ENCODE assay signal across 9 mouse cellular contexts in genomic region chr6:116072746-116073261, GRCm38 (mm10).
A peak's percentile ranks its signal among the peaks of the same experiment; 100 is the strongest.
DNase-seq lines count a peak whose midpoint lies in the region; ATAC-seq and TF ChIP-seq lines count a peak whose summit lies in the region.
"Had no signal": no experiment of that assay in that cellular context is flagged by ENCODE, and none has a peak within 500 bp of the region (broad histone marks: within the 10 kb centered on the region; RNA-seq: fewer than 3 reads in every experiment).

No protein-coding gene starts in this region.

- H3K4me2 ChIP-seq in hindbrain, embryonic 14.5 days (replicated peaks), result no peak overlapping the region
- H3K4me2 ChIP-seq in lung, postnatal 0 days (replicated peaks; ENCODE audit: low read depth, low read length), result peak overlapping the region; percentile 38
- H3K4me2 ChIP-seq: midbrain, embryonic 12.5 days had no signal

- no peak overlapping the region for H3K9ac ChIP-seq in hindbrain, embryonic 14.5 days
- H3K9ac ChIP-seq in lung, postnatal 0 days (replicated peaks; ENCODE audit: low read depth), result no peak overlapping the region
- H3K9ac ChIP-seq: midbrain, embryonic 12.5 days had no signal

- no peak for DNase-seq in left cerebral cortex, adult 2 months (ENCODE audit: extremely low spot score in 1 of 2, low spot score in 2 of 2)
- no peak for DNase-seq in left cerebral cortex, postnatal 10 days (ENCODE audit: extremely low spot score in 1 of 2, low spot score in 2 of 2)
- DNase-seq in fat pad, adult 2 months (ENCODE audit: extremely low read depth, low read depth, low spot score), result peak; percentile 64
- no peak for DNase-seq in hindbrain, embryonic 14.5 days (ENCODE audit: low spot score)
- DNase-seq in lung, postnatal 0 days (ENCODE audit: low spot score), result peak; percentile 68
- no peak for DNase-seq in spleen, postnatal 36 days (ENCODE audit: low spot score in 2 of 2)

- no peak for TF ChIP-seq EP300 in lung, postnatal 0 days (IDR thresholded peaks at IDR 0.05)

- H3K27ac ChIP-seq in left cerebral cortex, adult 2 months, result peak overlapping the region; percentile 41; the same call in 1 of the 2 replicates
- peak overlapping the region; percentile 51 for H3K27ac ChIP-seq in hindbrain, embryonic 14.5 days
- peak overlapping the region; percentile 43 for H3K27ac ChIP-seq in lung, postnatal 0 days (ENCODE audit: low read length)
- peak overlapping the region; percentile 12; the same call in 1 of the 2 replicates for H3K27ac ChIP-seq in small intestine, adult 2 months (ENCODE audit: insufficient read depth, low read depth, low read length)
- H3K27ac ChIP-seq: midbrain, embryonic 12.5 days had no signal

- H3K4me3 ChIP-seq in left cerebral cortex, adult 2 months, result 0 out of 2 replicates have a peak overlapping the region, but pooled peaks have one; percentile 9
- no peak overlapping the region for H3K4me3 ChIP-seq in hindbrain, embryonic 14.5 days (replicated peaks; ENCODE audit: low read length)
- H3K4me3 ChIP-seq in lung, postnatal 0 days (ENCODE audit: low read depth, low read length), result 0 out of 2 replicates have a peak overlapping the region, but pooled peaks have one; percentile 6
- no peak overlapping the region for H3K4me3 ChIP-seq in small intestine, adult 2 months (ENCODE audit: low read depth, low read length)
- H3K4me3 ChIP-seq: midbrain, embryonic 12.5 days had no signal

- peaks cover 7% of the 10 kb centered on the region for H3K4me1 ChIP-seq in hindbrain, embryonic 14.5 days (replicated peaks; ENCODE audit: control insufficient read depth, insufficient read depth, low read length)
- peaks cover 6% of the 10 kb centered on the region; the same call in 1 of the 2 replicates for H3K4me1 ChIP-seq in lung, postnatal 0 days (ENCODE audit: insufficient read depth, low read depth, low read length)
- peaks cover 14% of the 10 kb centered on the region; the same call in 1 of the 2 replicates for H3K4me1 ChIP-seq in small intestine, adult 2 months (ENCODE audit: control insufficient read depth, insufficient read depth, insufficient read length, low read length)

- WGBS in hindbrain, embryonic 14.5 days, result 62% methylated on average over 8 of the region's 8 CpGs
- WGBS in lung, postnatal 0 days, result 37% methylated on average over 8 of the region's 8 CpGs
- WGBS in small intestine, adult 2 months, result 77% methylated on average over 8 of the region's 8 CpGs

- no peaks in the 10 kb centered on the region for H3K36me3 ChIP-seq in hindbrain, embryonic 14.5 days (replicated peaks; ENCODE audit: control insufficient read depth, insufficient read depth)
- H3K36me3 ChIP-seq in lung, postnatal 0 days (ENCODE audit: insufficient read depth, low read length), result no peaks in the 10 kb centered on the region
- H3K36me3 ChIP-seq in small intestine, adult 2 months (ENCODE audit: control insufficient read depth, insufficient read depth, low read length), result no peaks in the 10 kb centered on the region
- H3K36me3 ChIP-seq: midbrain, embryonic 12.5 days had no signal

- no peak for TF ChIP-seq CTCF in left cerebral cortex, adult 2 months (IDR thresholded peaks at IDR 0.05)
- TF ChIP-seq CTCF in lung, postnatal 0 days (IDR thresholded peaks at IDR 0.05), result no peak
- no peak for TF ChIP-seq CTCF in small intestine, adult 2 months (IDR thresholded peaks at IDR 0.05; ENCODE audit: extremely low read depth, insufficient read length, insufficient replicate concordance, low read depth, low read length)

- intact Hi-C loops in left cerebral cortex, adult 2 months (cut with DNase I), result no loop called here
- intact Hi-C loops in left cerebral cortex, postnatal 10 days (cut with DNase I), result no loop called here

- no peaks in the 10 kb centered on the region for H3K27me3 ChIP-seq in hindbrain, embryonic 14.5 days (ENCODE audit: control insufficient read depth, insufficient read depth, low read length)
- H3K27me3 ChIP-seq in lung, postnatal 0 days (replicated peaks; ENCODE audit: insufficient read depth, low read length), result no peaks in the 10 kb centered on the region
- H3K27me3 ChIP-seq in small intestine, adult 2 months (ENCODE audit: control insufficient read depth, insufficient read depth, low read length), result no peaks in the 10 kb centered on the region
- H3K27me3 ChIP-seq: midbrain, embryonic 12.5 days had no signal

- no peaks in the 10 kb centered on the region for H3K9me3 ChIP-seq in hindbrain, embryonic 14.5 days (ENCODE audit: control insufficient read depth, low read length)
- H3K9me3 ChIP-seq in lung, postnatal 0 days (ENCODE audit: low read length), result no peaks in the 10 kb centered on the region
- H3K9me3 ChIP-seq: midbrain, embryonic 12.5 days had no signal

- no peak for TF ChIP-seq POLR2A in small intestine, adult 2 months (IDR thresholded peaks at IDR 0.05; ENCODE audit: low read depth, low read length)

- no peak for ATAC-seq in hindbrain, embryonic 14.5 days (ENCODE audit: low FRiP score)
- peak; percentile 80 for ATAC-seq in lung, postnatal 0 days
- no peak for ATAC-seq in frontal cortex, adult (ENCODE audit: low TSS enrichment)

Comparison
In these comparisons a context has a peak if more than half of its experiments do, and no peak if none do; other contexts are left out.
1. DNase-seq: peak in fat pad, adult 2 months (single experiment) and lung, postnatal 0 days (single experiment); none in left cerebral cortex, adult 2 months (0 of 2), left cerebral cortex, postnatal 10 days (0 of 2), hindbrain, embryonic 14.5 days (single experiment) and spleen, postnatal 36 days (0 of 2).
2. H3K4me3 ChIP-seq: peak in left cerebral cortex, adult 2 months (single experiment) and lung, postnatal 0 days (single experiment); none in hindbrain, embryonic 14.5 days (single experiment) and small intestine, adult 2 months (single experiment).
3. Peak in every context shown above with its lines, with median percentiles within 50 percentile points of each other: H3K27ac ChIP-seq.